ENCODE assay signal across 9 mouse cellular contexts in the genomic region with DNA sequence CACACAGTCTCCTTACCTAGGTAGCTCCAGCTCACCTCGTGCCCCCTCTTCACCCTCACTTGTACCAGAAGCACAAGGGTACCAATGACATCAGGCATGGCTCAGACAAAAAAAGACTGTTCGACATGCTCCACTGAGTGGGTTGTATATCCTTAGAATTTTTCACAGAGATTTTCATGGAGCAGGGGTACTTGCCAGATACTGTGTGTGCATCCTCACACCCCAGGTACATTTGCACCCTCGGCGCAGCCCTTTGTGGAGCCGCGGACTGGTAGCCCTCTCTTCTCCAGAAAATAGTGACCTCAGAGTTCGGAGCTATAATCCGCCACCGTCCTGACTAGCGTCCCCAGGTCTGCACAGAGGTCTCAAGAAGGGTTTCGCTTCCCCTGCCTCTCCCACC. TPM values are rescaled to one million over a fixed set of nuclear protein-coding genes. Genes with fewer than 3 reads are reported as not detected.
DNase-seq lines count a peak whose midpoint lies in the region; ATAC-seq lines count a peak whose summit lies in the region.
"Had no signal": no experiment of that assay in that cellular context is flagged by ENCODE, and none has a peak within 500 bp of the region (broad histone marks: within the 10 kb centered on the region; RNA-seq: fewer than 3 reads in every experiment).

No protein-coding gene starts in this region.

- peaks cover 30% of the 10 kb centered on the region in 2 experiments for H3K4me1 ChIP-seq in heart, embryonic 14.5 days (ENCODE audit: control insufficient read depth in 2 of 2, insufficient read depth in 2 of 2, low read length in 2 of 2)
- peaks cover 60% of the 10 kb centered on the region for H3K4me1 ChIP-seq in hindbrain, embryonic 13.5 days (replicated peaks)
- H3K4me1 ChIP-seq in midbrain, embryonic 14.5 days (ENCODE audit: control insufficient read depth, insufficient read depth, low read length) = peaks cover 26% of the 10 kb centered on the region

- ATAC-seq in heart, embryonic 14.5 days (ENCODE audit: insufficient number of reproducible peaks, insufficient read depth, low FRiP score, low read depth) = no peak
- ATAC-seq in hindbrain, embryonic 13.5 days (ENCODE audit: low FRiP score) = peak; percentile 29
- ATAC-seq in midbrain, embryonic 14.5 days (ENCODE audit: low FRiP score, low TSS enrichment) = no peak
- ATAC-seq in inflammation-experienced regulatory T-cells, adult 6 months = no peak

- peak overlapping the region; percentile 33; a peak in 3 of 4 replicates for H3K4me3 ChIP-seq in heart, embryonic 14.5 days (ENCODE audit: control insufficient read depth in 1 of 2, insufficient read depth in 1 of 2, low read depth in 1 of 2, low read length in 2 of 2)
- peak overlapping the region; percentile 88 for H3K4me3 ChIP-seq in hindbrain, embryonic 13.5 days
- peak overlapping the region; percentile 98 for H3K4me3 ChIP-seq in midbrain, embryonic 14.5 days (replicated peaks; ENCODE audit: low read depth, low read length)

- no peak overlapping the region for H3K27ac ChIP-seq in heart, embryonic 14.5 days (replicated peaks in 1 of 2; ENCODE audit: control insufficient read depth in 1 of 2, insufficient read depth in 1 of 2, low read depth in 2 of 2, low read length in 2 of 2)
- H3K27ac ChIP-seq in hindbrain, embryonic 13.5 days = peak overlapping the region; percentile 99
- peak overlapping the region; percentile 99 for H3K27ac ChIP-seq in midbrain, embryonic 14.5 days (replicated peaks; ENCODE audit: low read depth, low read length)

- no peaks in the 10 kb centered on the region for H3K36me3 ChIP-seq in heart, embryonic 14.5 days (ENCODE audit: control insufficient read depth, insufficient read depth, low read length)
- no peaks in the 10 kb centered on the region for H3K36me3 ChIP-seq in hindbrain, embryonic 13.5 days
- H3K36me3 ChIP-seq in midbrain, embryonic 14.5 days (ENCODE audit: control insufficient read depth, insufficient read depth, low read length) = 0 out of 2 replicates have a peak, but pooled peaks cover 4% of the 10 kb centered on the region

- H3K27me3 ChIP-seq in heart, embryonic 14.5 days (ENCODE audit: control insufficient read depth, insufficient read depth, low read length) = peaks cover 52% of the 10 kb centered on the region
- H3K27me3 ChIP-seq in hindbrain, embryonic 13.5 days = 0 out of 2 replicates have a peak, but pooled peaks cover 4% of the 10 kb centered on the region
- no peaks in the 10 kb centered on the region for H3K27me3 ChIP-seq in midbrain, embryonic 14.5 days (ENCODE audit: control insufficient read depth, insufficient read depth, low read length)

- WGBS in heart, embryonic 14.5 days = 16% methylated on average over 11 of the region's 11 CpGs
- WGBS in hindbrain, embryonic 13.5 days = 3% methylated on average over 11 of the region's 11 CpGs
- under 1% methylated on average over 11 of the region's 11 CpGs for WGBS in midbrain, embryonic 14.5 days

- H3K9ac ChIP-seq in heart, embryonic 14.5 days (ENCODE audit: low read length) = no peak overlapping the region
- H3K9ac ChIP-seq in hindbrain, embryonic 13.5 days = peak overlapping the region; percentile 100
- peak overlapping the region; percentile 100 for H3K9ac ChIP-seq in midbrain, embryonic 14.5 days (replicated peaks; ENCODE audit: low read length)

- H3K4me2 ChIP-seq in heart, embryonic 14.5 days (ENCODE audit: low read length) = peak overlapping the region; percentile 56
- peak overlapping the region; percentile 94 for H3K4me2 ChIP-seq in hindbrain, embryonic 13.5 days
- H3K4me2 ChIP-seq in midbrain, embryonic 14.5 days (ENCODE audit: low read length) = peak overlapping the region; percentile 95

- no peak for DNase-seq in heart, postnatal 14 days
- DNase-seq in brain, adult 2 months (ENCODE audit: low read depth, low spot score) = peak; percentile 53
- no peak for DNase-seq in midbrain, embryonic 14.5 days
- DNase-seq in urinary bladder, postnatal 10 days (ENCODE audit: low spot score) = no peak
- no peak for DNase-seq in right cerebral cortex, postnatal 14 days
- DNase-seq: kidney, adult 8-10 months had no signal

- intact Hi-C loops in heart, postnatal 14 days (cut with DNase I) = no loop called here

- H3K9me3 ChIP-seq in heart, embryonic 14.5 days (ENCODE audit: control insufficient read depth, low read length) = no peaks in the 10 kb centered on the region
- no peaks in the 10 kb centered on the region for H3K9me3 ChIP-seq in hindbrain, embryonic 13.5 days
- no peaks in the 10 kb centered on the region for H3K9me3 ChIP-seq in midbrain, embryonic 14.5 days (ENCODE audit: control insufficient read depth, low read length)

RNA-seq across cellular contexts. Expression of gene Tubb3, which starts 0.4 kb away (rescaled TPM):
- polyA plus RNA-seq in heart, embryonic 14.5 days (2014; fragmentation: Nextera tagmentation; extraction: Ambion mirVana) = 1.5 and 6.1 TPM in 2 replicates
- total RNA-seq in heart, postnatal 14 days (2021) = under 1 TPM; 0.61 to 0.67 TPM
- polyA plus RNA-seq in hindbrain, embryonic 13.5 days (2015; fragmentation: Nextera tagmentation; extraction: Ambion mirVana) = 1,817 and 1,895 TPM in 2 replicates
- polyA plus RNA-seq in midbrain, embryonic 14.5 days (2014; fragmentation: Nextera tagmentation; extraction: Ambion mirVana) = 2,028 and 2,035 TPM in 2 replicates
- polyA plus RNA-seq in inflammation-experienced regulatory T-cells, adult 6 months (2017; shearing (Covaris generic)) = 1 to 10 TPM in 1 of 3 experiments, under 1 TPM in 1, not detected in 1; 0.30 to 2.0 TPM

RNA-seq across cellular contexts. Expression of gene Mc1r, which starts 3.9 kb away (rescaled TPM):
- 0.07 TPM in 1 of 2 replicates, not detected in the other for polyA plus RNA-seq in heart, embryonic 14.5 days (2014; fragmentation: Nextera tagmentation; extraction: Ambion mirVana)
- total RNA-seq in heart, postnatal 14 days (2021) = not detected
- polyA plus RNA-seq in hindbrain, embryonic 13.5 days (2015; fragmentation: Nextera tagmentation; extraction: Ambion mirVana) = 0.17 TPM in 2 replicates
- polyA plus RNA-seq in midbrain, embryonic 14.5 days (2014; fragmentation: Nextera tagmentation; extraction: Ambion mirVana) = 0.24 and 0.28 TPM in 2 replicates
- not detected for polyA plus RNA-seq in inflammation-experienced regulatory T-cells, adult 6 months (2017; shearing (Covaris generic))

RNA-seq across cellular contexts. Expression of gene Def8, which starts 12.5 kb away (rescaled TPM):
- 31.7 and 32.4 TPM in 2 replicates for polyA plus RNA-seq in heart, embryonic 14.5 days (2014; fragmentation: Nextera tagmentation; extraction: Ambion mirVana)
- total RNA-seq in heart, postnatal 14 days (2021) = 10 to 100 TPM; 45.8 to 50.8 TPM
- polyA plus RNA-seq in hindbrain, embryonic 13.5 days (2015; fragmentation: Nextera tagmentation; extraction: Ambion mirVana) = 42.2 and 44.3 TPM in 2 replicates
- 42.0 and 48.2 TPM in 2 replicates for polyA plus RNA-seq in midbrain, embryonic 14.5 days (2014; fragmentation: Nextera tagmentation; extraction: Ambion mirVana)
- 1 to 10 TPM; 7.7 to 7.9 (median 7.8) TPM for polyA plus RNA-seq in inflammation-experienced regulatory T-cells, adult 6 months (2017; shearing (Covaris generic))

RNA-seq across cellular contexts. Expression of gene Tcf25, which starts 37.2 kb away (rescaled TPM):
- polyA plus RNA-seq in heart, embryonic 14.5 days (2014; fragmentation: Nextera tagmentation; extraction: Ambion mirVana) = 149 and 163 TPM in 2 replicates
- 100 to 1,000 TPM; 136 to 149 TPM for total RNA-seq in heart, postnatal 14 days (2021)
- polyA plus RNA-seq in hindbrain, embryonic 13.5 days (2015; fragmentation: Nextera tagmentation; extraction: Ambion mirVana) = 273 and 284 TPM in 2 replicates
- 254 and 294 TPM in 2 replicates for polyA plus RNA-seq in midbrain, embryonic 14.5 days (2014; fragmentation: Nextera tagmentation; extraction: Ambion mirVana)
- 100 to 1,000 TPM in 1 of 3 experiments, 10 to 100 TPM in 2; 74.2 to 106 (median 94.3) TPM for polyA plus RNA-seq in inflammation-experienced regulatory T-cells, adult 6 months (2017; shearing (Covaris generic))

Comparison
In these comparisons a context has a peak if more than half of its experiments do, and no peak if none do; other contexts are left out.
1. H3K27ac ChIP-seq: peak in hindbrain, embryonic 13.5 days (single experiment) and midbrain, embryonic 14.5 days (single experiment); none in heart, embryonic 14.5 days (0 of 2).
2. H3K4me3 ChIP-seq: peak in every context shown above with its lines; median percentile 98 in midbrain, embryonic 14.5 days; 88 in hindbrain, embryonic 13.5 days; 33 in heart, embryonic 14.5 days.
3. RNA of gene Tubb3, which starts 0.4 kb away (polyA plus RNA-seq): 2,028 to 2,035 TPM in midbrain, embryonic 14.5 days and 1,817 to 1,895 TPM in hindbrain, embryonic 13.5 days; 1.5 to 6.1 TPM in heart, embryonic 14.5 days and 0.30 to 2.0 TPM in inflammation-experienced regulatory T-cells, adult 6 months; every median in the first group is over 100 times any median in the second.
4. Peak in every context shown above with its lines, with median percentiles within 50 percentile points of each other: H3K4me2 ChIP-seq.